Mouse (Mus musculus) midbrain, embryonic 14.5 days (tissue): ENCODE data around the gene Anks1. TPM values are rescaled to one million over a fixed set of nuclear protein-coding genes. Genes with fewer than 3 reads are reported as not detected.

Experiments
- ATAC-seq: fragments of 200-750 bp; cut with Nextera tagmentation; 2 replicates; pipeline ENCODE4 v1.8.0; 2017; ENCODE audit warnings: moderate number of reproducible peaks, moderate library complexity; ENCODE audit not compliant: low FRiP score, low TSS enrichment
- DNase-seq: peaks from one replicate; pipeline ENCODE4 v3.0.0-alpha.2; 2015
- H3K27ac ChIP-seq: fragments of 300-500 bp; sonication (generic); replicated peaks from 2 replicates; pipeline ENCODE4 v1.5.1; 2014; ENCODE audit warnings: mild to moderate bottlenecking, low read depth, low read length, moderate library complexity
- H3K27me3 ChIP-seq: fragments of 300-500 bp; sonication (generic); 2 replicates; pipeline ENCODE4 v1.6.1; 2014; ENCODE audit warnings: low read length, control low read depth, mixed read lengths; ENCODE audit not compliant: control insufficient read depth, insufficient read depth
- H3K36me3 ChIP-seq: fragments of 300-500 bp; sonication (generic); 2 replicates; pipeline ENCODE4 v1.6.1; 2014; ENCODE audit warnings: low read length, control low read depth; ENCODE audit not compliant: control insufficient read depth, insufficient read depth
- H3K4me1 ChIP-seq: fragments of 300-500 bp; sonication (generic); 2 replicates; pipeline ENCODE4 v1.6.1; 2014; ENCODE audit warnings: mild to moderate bottlenecking, antibody characterized with exemption, low read length, control low read depth; ENCODE audit not compliant: control insufficient read depth, insufficient read depth
- H3K4me2 ChIP-seq: fragments of 300-500 bp; sonication (generic); 2 replicates; pipeline ENCODE4 v1.6.1; 2014; ENCODE audit warnings: mild to moderate bottlenecking, low read length, moderate library complexity
- H3K4me3 ChIP-seq: fragments of 300-500 bp; sonication (generic); replicated peaks from 2 replicates; pipeline ENCODE4 v1.5.1; 2014; ENCODE audit warnings: low read depth, low read length
- H3K9ac ChIP-seq: fragments of 300-500 bp; sonication (generic); replicated peaks from 2 replicates; pipeline ENCODE4 v1.6.1; 2014; ENCODE audit warnings: mild to moderate bottlenecking, low read length, moderate library complexity
- H3K9me3 ChIP-seq: fragments of 300-500 bp; sonication (generic); 2 replicates; pipeline ENCODE4 v1.6.1; 2016; ENCODE audit warnings: low read length, control low read depth, mixed read lengths; ENCODE audit not compliant: control insufficient read depth
- WGBS: fragments of 180-500 bp; shearing (Covaris S2); extraction: QIAGEN DNeasy Blood & Tissue Kit; methylation state at CpG from one replicate; pipeline ENCODE4 v1.1.7; 2014; 5-methylcytosine and 5-hydroxymethylcytosine counted together
- polyA plus RNA-seq: library from polyadenylated mRNA; unstranded; fragments of >200 nt; fragmentation: Nextera tagmentation; extraction: Ambion mirVana; gene quantifications from 2 replicates; pipeline ENCODE4 v1.2.1, GENCODE M21; 2014

Anks1 gene
- polyA plus RNA-seq, 1 experiment from 2014 or later: 69.2 TPM

DNA sequence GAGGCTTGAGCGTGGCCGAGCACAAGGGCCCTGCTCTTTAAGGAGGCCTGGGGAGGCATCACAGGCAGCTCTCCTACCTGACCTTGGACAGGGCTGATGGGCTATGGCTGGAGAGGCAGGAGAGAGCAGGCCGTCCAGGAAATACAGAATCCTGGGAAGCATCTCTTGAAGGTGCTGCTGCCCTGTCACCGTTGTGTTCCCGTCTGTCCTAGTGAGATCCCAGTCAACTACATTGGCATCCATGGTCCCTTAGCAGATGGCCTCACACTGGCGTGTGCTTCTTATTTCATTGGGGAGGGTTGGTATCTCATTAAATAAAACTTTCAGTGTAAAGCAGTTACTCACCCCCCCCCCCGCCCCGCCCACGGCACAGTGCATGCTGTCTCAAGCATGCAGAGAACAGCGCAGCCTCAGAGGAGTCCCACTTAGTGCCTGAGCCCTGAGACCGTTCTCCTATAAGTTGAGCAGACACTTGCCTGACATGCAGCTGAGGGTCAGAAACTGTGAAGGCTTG, 57.5 kb downstream of the Anks1 start:
- 87% methylated on average over 11 of the region's 11 CpGs for WGBS
- no peak for ATAC-seq

DNA sequence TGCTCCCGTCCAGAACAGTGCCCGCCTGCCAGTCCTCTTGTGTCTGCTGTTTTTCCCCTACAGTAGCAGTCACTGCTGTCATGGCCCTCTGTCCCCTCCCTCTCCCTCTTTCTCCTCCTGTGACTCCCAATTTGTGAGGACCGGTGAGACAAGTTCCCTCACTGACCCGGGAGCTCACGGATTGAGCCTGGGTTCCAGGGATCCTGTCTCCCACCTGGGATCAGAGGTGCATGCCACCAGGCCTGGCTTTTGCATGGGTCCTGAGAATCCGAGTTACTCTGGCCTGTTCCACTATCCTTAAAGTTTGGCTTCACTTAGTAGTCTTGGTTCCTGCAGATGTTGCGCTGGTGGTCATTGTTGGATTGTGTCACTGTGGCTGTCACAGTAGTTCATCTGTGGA, 58.4 kb downstream of the Anks1 start:
- WGBS: 91% methylated on average over 7 of the region's 7 CpGs
- no peak for DNase-seq
- H3K27ac ChIP-seq: no peak overlapping the region
- no peak for ATAC-seq
- no peaks in the 10 kb centered on the region for H3K36me3 ChIP-seq
- H3K27me3 ChIP-seq: no peaks in the 10 kb centered on the region
- H3K9ac ChIP-seq: no peak overlapping the region
- no peak overlapping the region for H3K4me2 ChIP-seq
- no peaks in the 10 kb centered on the region for H3K4me1 ChIP-seq
- H3K4me3 ChIP-seq: no peak overlapping the region
- H3K9me3 ChIP-seq: no peaks in the 10 kb centered on the region

More for the DNA sequence above, 57.5 kb downstream of the Anks1 start:
- no peaks in the 10 kb centered on the region for H3K36me3 ChIP-seq
- no peak overlapping the region for H3K4me2 ChIP-seq
- no peak overlapping the region for H3K9ac ChIP-seq
- H3K4me1 ChIP-seq: no peaks in the 10 kb centered on the region
- H3K4me3 ChIP-seq: no peak overlapping the region
- no peak for DNase-seq
- no peak overlapping the region for H3K27ac ChIP-seq
- no peaks in the 10 kb centered on the region for H3K9me3 ChIP-seq
- H3K27me3 ChIP-seq: no peaks in the 10 kb centered on the region

- H3K4me1 ChIP-seq: no peaks in the 10 kb centered on the region
- H3K27ac ChIP-seq: no peak overlapping the region
- WGBS: 87% methylated on average over 9 of the region's 9 CpGs
- H3K4me3 ChIP-seq: no peak overlapping the region
- no peak overlapping the region for H3K9ac ChIP-seq
- H3K27me3 ChIP-seq: no peaks in the 10 kb centered on the region
- no peak overlapping the region for H3K4me2 ChIP-seq
- ATAC-seq: no peak
- DNase-seq: no peak
- H3K9me3 ChIP-seq: no peaks in the 10 kb centered on the region
- H3K36me3 ChIP-seq: no peaks in the 10 kb centered on the region
These were observed 59.1 kb downstream of the Anks1 start for GRCm38 (mm10) chr17:27968033-27968750.

DNA sequence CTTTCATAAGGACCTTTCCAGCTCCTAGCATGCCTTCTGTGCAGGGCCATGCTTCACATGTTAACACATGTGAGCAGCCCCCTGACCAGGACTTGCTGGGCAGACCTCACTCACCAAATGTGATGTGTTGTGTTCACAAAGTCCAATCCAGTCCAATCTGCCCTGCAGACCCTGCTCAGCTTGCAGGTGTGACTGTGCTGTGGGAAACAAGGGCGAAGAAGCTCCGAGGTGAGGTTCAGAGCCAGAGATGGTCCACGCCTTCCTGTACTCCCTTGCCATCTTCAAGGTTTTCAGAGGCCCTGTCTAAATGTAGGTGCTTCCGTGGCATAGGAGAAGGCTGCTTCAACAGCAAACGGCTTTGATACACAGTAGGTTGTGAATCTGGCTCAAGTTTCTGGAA, 59.8 kb downstream of the Anks1 start:
- Histone ChIP-seq H3K9me3 (no peaks in the 10 kb centered on the region), H3K9ac (no peak overlapping the region), H3K27ac (no peak overlapping the region), H3K27me3 (no peaks in the 10 kb centered on the region), H3K36me3 (no peaks in the 10 kb centered on the region), H3K4me2 (no peak overlapping the region), H3K4me1 (no peaks in the 10 kb centered on the region), H3K4me3 (no peak overlapping the region)
- 92% methylated on average over 5 of the region's 5 CpGs for WGBS
- no peak for ATAC-seq
- DNase-seq: no peak

GRCm38 (mm10) chr17:27969365-27969764, 60.3 kb downstream of the Anks1 start:
- DNase-seq (peak; percentile 12), ATAC-seq (no peak)
- Histone ChIP-seq H3K9me3 (no peaks in the 10 kb centered on the region), H3K4me1 (no peaks in the 10 kb centered on the region), H3K27me3 (no peaks in the 10 kb centered on the region), H3K4me2 (no peak overlapping the region), H3K27ac (no peak overlapping the region), H3K9ac (no peak overlapping the region), H3K4me3 (no peak overlapping the region), H3K36me3 (no peaks in the 10 kb centered on the region)
- 83% methylated on average over 8 of the region's 8 CpGs for WGBS

- 82% methylated on average over 5 of the region's 5 CpGs for WGBS
- no peak overlapping the region for H3K4me2 ChIP-seq
- ATAC-seq (no peak), DNase-seq (no peak)
- no peaks in the 10 kb centered on the region for H3K27me3 ChIP-seq
- no peaks in the 10 kb centered on the region for H3K36me3 ChIP-seq
- no peaks in the 10 kb centered on the region for H3K9me3 ChIP-seq
- H3K27ac ChIP-seq: no peak overlapping the region
- no peak overlapping the region for H3K4me3 ChIP-seq
- no peak overlapping the region for H3K9ac ChIP-seq
- no peaks in the 10 kb centered on the region for H3K4me1 ChIP-seq
These were observed 60.8 kb downstream of the Anks1 start for GRCm38 (mm10) chr17:27969896-27970295.

DNA sequence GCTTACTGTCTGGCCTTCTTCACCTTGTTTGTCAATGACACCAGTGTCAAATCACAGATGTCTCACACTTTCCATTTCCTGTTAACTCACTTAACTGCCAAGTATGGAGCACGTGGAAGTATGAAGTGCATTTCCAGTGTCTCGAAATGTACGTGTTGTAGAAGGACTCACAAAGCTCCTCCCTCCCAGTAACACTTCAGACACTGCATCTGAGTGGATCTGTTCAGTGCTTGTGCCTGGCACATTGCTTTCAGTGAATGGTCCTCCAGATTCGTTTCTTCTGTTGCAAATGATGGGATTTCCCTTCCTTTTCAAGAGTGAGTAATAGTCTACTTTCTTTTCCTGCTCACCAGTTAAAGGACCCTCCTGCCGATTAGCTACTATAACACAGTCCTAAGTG, 61.2 kb downstream of the Anks1 start:
- Histone ChIP-seq H3K4me3 (no peak overlapping the region), H3K4me1 (no peaks in the 10 kb centered on the region), H3K4me2 (no peak overlapping the region), H3K9ac (no peak overlapping the region), H3K27ac (no peak overlapping the region), H3K27me3 (no peaks in the 10 kb centered on the region), H3K36me3 (0 out of 2 replicates have a peak, but pooled peaks cover 3% of the 10 kb centered on the region), H3K9me3 (no peaks in the 10 kb centered on the region)
- no peak for ATAC-seq
- WGBS: 92% methylated on average over 5 of the region's 5 CpGs
- no peak for DNase-seq

GRCm38 (mm10) chr17:27971496-27971895, 62.4 kb downstream of the Anks1 start:
- WGBS: 95% methylated on average over 9 of the region's 9 CpGs
- no peak overlapping the region for H3K4me2 ChIP-seq
- H3K27me3 ChIP-seq: no peaks in the 10 kb centered on the region
- H3K36me3 ChIP-seq: peaks cover 8% of the 10 kb centered on the region
- H3K9me3 ChIP-seq: no peaks in the 10 kb centered on the region
- H3K4me1 ChIP-seq: no peaks in the 10 kb centered on the region
- DNase-seq (no peak), ATAC-seq (no peak)
- no peak overlapping the region for H3K4me3 ChIP-seq
- H3K27ac ChIP-seq: no peak overlapping the region
- H3K9ac ChIP-seq: no peak overlapping the region

DNA sequence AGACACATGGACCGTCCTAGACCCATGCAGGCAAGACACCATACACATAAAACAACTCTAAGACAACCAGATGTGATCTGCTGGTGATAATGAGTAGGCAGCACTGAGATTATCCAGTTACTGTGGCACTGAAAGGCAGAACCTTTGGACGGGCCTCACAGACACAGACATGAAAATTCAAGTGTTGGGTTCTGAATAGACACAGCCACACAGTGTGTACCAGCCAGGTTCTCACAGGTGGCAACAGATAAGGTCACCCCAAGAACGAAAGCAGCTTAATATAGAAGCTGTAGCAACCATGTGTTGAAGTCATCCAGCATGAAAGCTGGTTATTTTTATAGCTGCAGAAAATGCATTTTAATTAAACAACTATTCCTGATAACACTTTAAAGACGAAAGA, 64.2 kb downstream of the Anks1 start:
- Histone ChIP-seq H3K36me3 (peaks cover 26% of the 10 kb centered on the region), H3K9me3 (no peaks in the 10 kb centered on the region), H3K4me2 (no peak overlapping the region), H3K27ac (no peak overlapping the region), H3K4me1 (no peaks in the 10 kb centered on the region), H3K27me3 (no peaks in the 10 kb centered on the region), H3K9ac (no peak overlapping the region), H3K4me3 (no peak overlapping the region)
- ATAC-seq (no peak), DNase-seq (no peak)
- WGBS: 89% methylated on average over 4 of the region's 4 CpGs
